Mouse (Mus musculus): ENCODE measurements around the gene Pde4d.

- no peak for TF ChIP-seq POLR2A (IDR thresholded peaks at IDR 0.05; ENCODE audit: borderline replicate concordance, insufficient read depth, low read length)
- TF ChIP-seq CTCF (IDR thresholded peaks at IDR 0.05; ENCODE audit: borderline replicate concordance, insufficient read depth, low read depth, low read length): no peak
Measured at GRCm38 (mm10) chr13:109058045-109058444, 608.3 kb downstream of the Pde4d start.
